Mouse (Mus musculus) gastrocnemius, postnatal 36 days (tissue): ENCODE measurements around the gene Prl4a1. TPM values are rescaled to one million over a fixed set of nuclear protein-coding genes. Genes with fewer than 3 reads are reported as not detected.
"Not testable (repeated sequence)": the region's sequence is repeated elsewhere in the genome, so short reads cannot be mapped to it uniquely, and the experiment has no call there.

Experiments used
- DNase-seq, 2 experiments: peaks; one replicate each; pipeline ENCODE4 v3.0.0; 2022
- intact Hi-C: fragments of 180-260 bp; cut with DNase I; formaldehyde crosslinking; loops from one replicate; pipeline ENCODE4 v1.15.1; 2025
- long read RNA-seq, 2 experiments: library from polyadenylated mRNA; stranded (forward); transcript quantifications; one replicate each; pipeline ENCODE4 v2.0.0; 2021
- total RNA-seq, 2 experiments: library from RNA; stranded (reverse); gene quantifications; 2 replicates each; pipeline ENCODE4 v1.2.3; 2021

Gene Prl4a1
- total RNA-seq: not detected
- long read RNA-seq, experiment 1: 0 reads
- long read RNA-seq, experiment 2: 0 reads

DNA sequence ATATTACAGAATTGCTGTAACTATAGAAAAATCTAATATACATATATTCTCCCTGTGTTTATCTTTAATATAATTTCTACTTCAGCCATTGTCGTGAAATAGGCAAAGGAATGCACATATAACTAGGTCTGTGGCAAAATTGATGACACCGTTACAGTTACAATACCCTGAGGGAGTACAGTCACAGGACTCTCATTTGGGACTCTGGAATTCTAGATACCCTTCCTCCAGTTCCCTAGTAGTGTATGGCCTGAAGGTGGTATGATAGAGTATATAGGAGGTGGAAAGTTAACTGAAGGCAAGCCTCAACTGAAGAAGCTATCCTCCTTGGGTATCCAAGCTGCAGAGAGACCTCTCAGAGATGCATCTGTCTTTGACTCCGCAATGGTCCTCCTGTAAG, at the start of gene Prl4a1:
Gene Prl4a1 (plus strand): TSS at position 301 of the 400 bp plus-strand sequence.
- DNase-seq: no peak
- intact Hi-C loops: no loop called here

DNA sequence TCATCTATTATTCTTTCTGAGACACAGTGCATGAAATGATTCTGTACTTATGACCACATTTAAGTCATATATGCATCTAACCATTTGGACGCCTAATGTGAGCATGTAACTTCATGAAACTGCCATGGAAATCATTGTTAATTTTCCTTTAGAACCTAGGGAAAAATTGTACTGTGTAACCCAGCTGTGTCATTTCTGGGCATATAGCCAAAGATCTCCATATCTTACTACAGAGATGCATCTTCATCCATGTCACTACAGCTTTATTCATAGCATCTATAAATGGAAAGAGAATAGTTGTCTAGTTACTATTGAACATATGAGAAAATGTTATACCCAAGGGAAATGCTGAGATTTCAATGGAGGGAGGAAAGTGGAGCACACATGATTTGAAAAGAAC, 43.1 kb upstream of the Prl4a1 start:
- intact Hi-C loops: no loop called here
- DNase-seq: no peak

DNA sequence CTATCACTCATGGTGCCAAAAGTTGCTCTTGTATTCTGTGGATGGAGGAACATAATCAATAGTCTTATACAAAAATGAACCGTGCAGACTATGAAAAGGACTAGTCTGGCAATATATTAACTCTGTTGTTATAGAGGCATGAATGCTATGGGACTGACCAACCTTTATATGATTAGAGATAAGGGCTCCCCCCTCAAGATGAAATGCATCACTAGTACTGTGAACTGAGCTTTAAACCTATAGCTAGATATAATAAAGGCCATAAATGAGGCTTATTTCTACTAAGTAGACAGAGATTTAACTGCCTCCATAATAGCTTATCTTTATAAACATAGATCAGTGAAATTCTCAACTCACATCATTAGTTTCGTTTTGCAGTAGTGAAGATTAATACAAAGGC, 41.7 kb upstream of the Prl4a1 start:
- DNase-seq, intact Hi-C loops: not testable (repeated sequence)

DNA sequence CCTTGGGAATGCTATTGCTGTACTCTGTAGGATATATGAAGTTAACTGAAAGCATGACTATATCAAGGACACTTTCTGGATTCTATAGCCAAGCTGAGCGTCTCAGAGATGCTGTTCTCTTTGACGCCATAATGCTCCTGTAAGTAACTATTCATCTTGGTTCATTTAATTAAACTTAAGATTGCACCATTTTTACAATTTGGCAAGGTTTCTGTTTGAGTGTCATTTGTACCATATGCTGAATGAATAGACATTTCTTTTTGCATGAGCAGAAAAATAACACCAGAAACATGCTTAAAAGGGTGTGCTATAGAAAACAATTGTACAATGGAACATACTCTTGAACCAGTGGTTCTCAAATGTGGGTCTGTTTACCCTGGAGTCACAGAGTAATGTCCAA, 38.4 kb upstream of the Prl4a1 start:
- intact Hi-C loops: no loop called here
- no peak for DNase-seq

DNA sequence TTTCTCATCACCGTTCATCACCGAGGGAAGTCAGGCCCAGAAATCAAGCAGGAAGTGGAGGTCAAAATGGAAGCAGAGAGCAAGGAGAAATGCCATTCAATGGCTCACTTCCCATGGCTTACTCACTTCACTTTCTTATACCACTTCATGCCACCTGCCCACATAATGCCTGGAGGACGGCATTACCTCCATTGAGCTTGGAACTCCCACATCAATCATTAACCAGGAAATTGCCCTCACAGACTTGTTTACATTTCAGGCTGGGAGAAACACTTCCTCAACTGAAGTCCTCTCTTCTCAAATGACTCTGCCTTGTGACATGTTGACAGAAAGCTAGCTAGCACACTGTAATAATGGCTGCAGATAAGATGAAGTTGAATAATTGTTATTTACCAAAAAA, 19.5 kb upstream of the Prl4a1 start:
- DNase-seq, intact Hi-C loops: not testable (repeated sequence)

DNA sequence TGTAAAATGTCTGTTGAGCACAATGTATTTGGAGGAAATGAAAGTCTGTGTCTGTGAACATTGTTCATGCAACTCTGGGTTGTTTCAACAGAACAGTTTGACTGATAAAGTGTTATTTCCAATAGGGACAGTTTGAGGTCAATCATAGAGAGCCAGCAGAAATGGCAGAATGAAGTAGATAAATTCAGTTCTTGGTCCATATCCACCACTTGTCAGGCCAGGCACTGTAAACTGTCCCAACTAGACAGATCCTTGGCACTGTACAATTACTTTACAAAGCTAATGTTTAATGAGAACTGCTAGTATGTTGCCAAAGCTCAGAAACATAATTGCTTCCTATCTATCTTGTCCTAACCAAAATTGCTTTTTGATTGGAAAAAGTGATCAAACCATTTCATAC, 13.3 kb downstream of the Prl4a1 start:
- intact Hi-C loops: no loop called here
- DNase-seq: no peak

DNA sequence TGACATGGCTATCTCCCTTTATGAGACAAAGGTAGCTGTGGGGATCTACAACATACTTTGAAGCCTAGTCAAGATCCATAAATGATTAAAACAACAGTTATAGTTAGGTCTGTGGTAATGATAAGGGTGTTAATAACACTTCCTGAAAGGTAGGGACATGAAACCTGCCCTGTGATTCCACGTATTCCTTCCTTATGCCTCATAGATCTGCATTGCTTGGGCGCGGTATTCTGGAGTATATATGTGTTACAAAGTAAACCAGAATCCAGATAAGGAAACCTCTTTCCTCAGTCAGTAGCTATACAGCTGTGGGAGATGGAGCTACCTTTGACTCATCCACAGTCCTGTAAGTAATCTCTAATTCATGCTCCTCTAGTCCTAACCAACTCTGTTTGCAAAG, 53.3 kb downstream of the Prl4a1 start:
- intact Hi-C loops: no loop called here
- DNase-seq: no peak

Other genes with a start within 250 kb of the Prl4a1 start
- not detected for gene Prl7c1, start 235.4 kb upstream of the Prl4a1 start, total RNA-seq
- not detected for gene Prl2a1, start 214.6 kb upstream of the Prl4a1 start, total RNA-seq
- not detected for gene Prl2c1, start 166.9 kb upstream of the Prl4a1 start, total RNA-seq
- not detected for gene Prl5a1, start 126.3 kb downstream of the Prl4a1 start, total RNA-seq
- gene Gm11361, start 241.3 kb downstream of the Prl4a1 start, total RNA-seq: 10 to 100 TPM; 53.0 to 83.2 TPM